Mouse (Mus musculus): Measurements from ENCODE around the gene Lrrc75a.

The Lrrc75a gene

GRCm38 (mm10) chr11:62645732-62646494, 2.4 kb downstream of the Lrrc75a start:
- CTCF ChIA-PET: interaction anchor here (0.6 kb wide), 1 partner anchor 277 kb away, joined by 3 read pairs; no protein-coding TSS in a partner anchor

GRCm38 (mm10) chr11:62645337-62645675, 3.0 kb downstream of the Lrrc75a start:
- CTCF ChIA-PET: no interaction called here

GRCm38 (mm10) chr11:62644602-62645336, 3.6 kb downstream of the Lrrc75a start:
- CTCF ChIA-PET: no interaction called here

GRCm38 (mm10) chr11:62643681-62644363, 4.5 kb downstream of the Lrrc75a start:
- CTCF ChIA-PET: no interaction called here

- CTCF ChIA-PET: interaction anchor here (1.4 kb wide), 1 partner anchor 23 kb away, joined by 3 read pairs; no protein-coding TSS in a partner anchor
These were observed 5.2 kb downstream of the Lrrc75a start for GRCm38 (mm10) chr11:62643011-62643631.

GRCm38 (mm10) chr11:62642023-62642844, 6.1 kb downstream of the Lrrc75a start:
- CTCF ChIA-PET: interaction anchor here (0.7 to 1.4 kb wide), 2 partner anchors 23 to 33 kb away, joined by 3 read pairs; no protein-coding TSS in a partner anchor

- CTCF ChIA-PET: interaction anchor here (0.9 kb wide), 1 partner anchor 24 kb away, joined by 4 read pairs; no protein-coding TSS in a partner anchor
These were observed 7.9 kb downstream of the Lrrc75a start for GRCm38 (mm10) chr11:62640378-62640777.

- CTCF ChIA-PET: no interaction called here
These were observed 9.9 kb downstream of the Lrrc75a start for GRCm38 (mm10) chr11:62638402-62638801.

GRCm38 (mm10) chr11:62637806-62638205, 10.5 kb downstream of the Lrrc75a start:
- CTCF ChIA-PET: no interaction called here

GRCm38 (mm10) chr11:62637401-62637800, 10.9 kb downstream of the Lrrc75a start:
- CTCF ChIA-PET: interaction anchor here (0.5 kb wide), 1 partner anchor 84 kb away, joined by 3 read pairs; no protein-coding TSS in a partner anchor

- CTCF ChIA-PET: interaction anchor here (0.5 kb wide), 1 partner anchor 83 kb away, joined by 3 read pairs; no protein-coding TSS in a partner anchor
These were observed 11.5 kb downstream of the Lrrc75a start for GRCm38 (mm10) chr11:62636840-62637221.

- CTCF ChIA-PET: no interaction called here
These were observed 12.1 kb downstream of the Lrrc75a start for GRCm38 (mm10) chr11:62636105-62636839.

- CTCF ChIA-PET: no interaction called here
These were observed 12.9 kb downstream of the Lrrc75a start for GRCm38 (mm10) chr11:62635406-62635805.

- CTCF ChIA-PET: no interaction called here
These were observed 17.2 kb downstream of the Lrrc75a start for GRCm38 (mm10) chr11:62631138-62631537.

GRCm38 (mm10) chr11:62630225-62630821, 18.0 kb downstream of the Lrrc75a start:
- CTCF ChIA-PET: no interaction called here

GRCm38 (mm10) chr11:62629352-62630224, 18.7 kb downstream of the Lrrc75a start:
- CTCF ChIA-PET: no interaction called here

- CTCF ChIA-PET: no interaction called here
These were observed 23.7 kb downstream of the Lrrc75a start for GRCm38 (mm10) chr11:62624341-62625291.

GRCm38 (mm10) chr11:62622850-62623249, 25.5 kb downstream of the Lrrc75a start:
- CTCF ChIA-PET: no interaction called here
